Mouse (Mus musculus) heart, adult 2 months (tissue): ENCODE results near the gene Nfatc2. TPM values are rescaled to one million over a fixed set of nuclear protein-coding genes. Genes with fewer than 3 reads are reported as not detected.

Experiments used
- DNase-seq, 2 experiments: peaks; one replicate each; pipeline ENCODE4 v3.0.0; 2021
- H3K27ac ChIP-seq: fragments of 200-600 bp; 2 replicates; pipeline ENCODE4 v1.8.1; 2022
- H3K27me3 ChIP-seq: fragments of 200-500 bp; 2 replicates; pipeline ENCODE4 v1.6.1; 2012; ENCODE audit warnings: mild to moderate bottlenecking, low read length, inconsistent platforms, mixed read lengths; ENCODE audit not compliant: control insufficient read depth, insufficient read depth
- H3K36me3 ChIP-seq: fragments of 200-500 bp; 2 replicates; pipeline ENCODE4 v1.6.1; 2012; ENCODE audit warnings: low read length, inconsistent platforms; ENCODE audit not compliant: control insufficient read depth, insufficient read depth
- H3K4me1 ChIP-seq: fragments of 200-500 bp; 2 replicates; pipeline ENCODE4 v1.6.1; 2011; ENCODE audit warnings: low read length; ENCODE audit not compliant: control insufficient read depth, insufficient read depth
- H3K4me3 ChIP-seq: fragments of 200-600 bp; 2 replicates; pipeline ENCODE4 v1.8.1; 2022
- H3K79me2 ChIP-seq: fragments of 200-500 bp; replicated peaks from 2 replicates; pipeline ENCODE4 v1.6.1; 2012; ENCODE audit warnings: mild to moderate bottlenecking, inconsistent platforms, low read length, moderate library complexity, mixed read lengths; ENCODE audit not compliant: control insufficient read depth, insufficient read depth
- H3K9ac ChIP-seq: fragments of 200-500 bp; 2 replicates; pipeline ENCODE4 v1.6.1; 2012; ENCODE audit warnings: low read depth, mild to moderate bottlenecking, control low read depth, inconsistent platforms, low read length, mixed read lengths
- CTCF ChIP-seq: fragments of 200-600 bp; IDR thresholded peaks from 2 replicates; pipeline ENCODE4 v1.8.1; 2022; ENCODE audit warnings: antibody characterized with exemption, mild to moderate bottlenecking, moderate library complexity
- EP300 ChIP-seq: fragments of 200-500 bp; IDR thresholded peaks from 2 replicates; pipeline ENCODE4 v1.6.1; 2011; ENCODE audit warnings: low read depth, low read length, control low read depth; ENCODE audit not compliant: insufficient read depth
- POLR2A ChIP-seq: fragments of 200-500 bp; IDR thresholded peaks from 2 replicates; pipeline ENCODE4 v1.6.1; 2011; ENCODE audit warnings: mild to moderate bottlenecking, low read depth, low read length, control low read depth; ENCODE audit not compliant: insufficient read depth
- WGBS: fragments of 180-500 bp; shearing (Covaris S2); methylation state at CpG from one replicate; pipeline ENCODE4 v1.1.7; 2018; 5-methylcytosine and 5-hydroxymethylcytosine counted together
- intact Hi-C: fragments of 180-260 bp; cut with DNase I; formaldehyde crosslinking; loops from one replicate; pipeline ENCODE4 v1.15.1; 2025
- polyA plus RNA-seq: library from polyadenylated mRNA; depleted of rRNA; stranded (reverse); fragments of >200 nt; gene quantifications from 2 replicates; pipeline ENCODE4 v1.2.3, GENCODE M21; 2012
- total RNA-seq, 2 experiments: library from RNA; stranded (reverse); gene quantifications; 2 replicates each; pipeline ENCODE4 v1.2.3; 2021

Gene Nfatc2
- total and polyA plus RNA-seq, 3 experiments, result 11.2 to 18.3 (median 12.8) TPM

DNA sequence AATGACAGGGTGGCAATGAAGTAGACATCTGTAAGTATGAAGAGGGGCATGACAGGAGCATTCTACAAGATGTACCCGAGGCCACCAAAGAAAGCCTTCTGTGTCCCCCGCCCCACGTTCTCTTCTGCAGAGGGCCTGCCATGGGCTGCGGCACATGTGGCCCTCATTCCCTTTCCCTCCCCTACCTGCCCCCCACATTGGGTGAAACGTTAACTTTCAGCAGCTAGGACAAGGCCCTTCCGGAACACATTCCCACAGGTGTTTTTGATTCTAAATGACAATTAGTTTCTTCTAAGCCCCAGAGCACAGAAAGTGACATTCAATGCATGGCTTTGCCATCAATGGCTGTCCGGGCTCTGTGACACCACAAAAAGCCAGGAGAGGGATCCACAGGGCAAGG is 33.4 kb upstream of the Nfatc2 start:
- Histone ChIP-seq H3K27me3 (no peaks in the 10 kb centered on the region), H3K36me3 (no peaks in the 10 kb centered on the region), H3K4me1 (no peaks in the 10 kb centered on the region), H3K27ac (no peak overlapping the region), H3K9ac (no peak overlapping the region), H3K79me2 (no peaks in the 10 kb centered on the region), H3K4me3 (no peak overlapping the region)
- TF ChIP-seq EP300, result no peak
- 93% methylated on average over 7 of the region's 7 CpGs for WGBS
- DNase-seq, result no peak
- intact Hi-C loops, result no loop called here

- no peaks in the 10 kb centered on the region for H3K27me3 ChIP-seq
- no peak overlapping the region for H3K9ac ChIP-seq
- 21% methylated on average over 14 of the region's 14 CpGs for WGBS
- H3K79me2 ChIP-seq, result no peaks in the 10 kb centered on the region
- H3K27ac ChIP-seq, result no peak overlapping the region
- no peak overlapping the region for H3K4me3 ChIP-seq
- intact Hi-C loops, result no loop called here
- DNase-seq, result peak in 1 of 2 experiments; percentile 24
- H3K4me1 ChIP-seq, result no peaks in the 10 kb centered on the region
- no peaks in the 10 kb centered on the region for H3K36me3 ChIP-seq
- no peak for TF ChIP-seq POLR2A
- TF ChIP-seq CTCF, result no peak
- no peak for TF ChIP-seq EP300
Observed at GRCm38 (mm10) chr2:168633301-168633816, 31.9 kb upstream of the Nfatc2 start.

- no peak overlapping the region for H3K27ac ChIP-seq
- intact Hi-C loops, result no loop called here
- H3K4me1 ChIP-seq, result no peaks in the 10 kb centered on the region
- 76% methylated on average over 6 of the region's 6 CpGs for WGBS
- DNase-seq, result no peak
- no peak overlapping the region for H3K4me3 ChIP-seq
- H3K36me3 ChIP-seq, result no peaks in the 10 kb centered on the region
- no peaks in the 10 kb centered on the region for H3K27me3 ChIP-seq
- no peak overlapping the region for H3K9ac ChIP-seq
- TF ChIP-seq POLR2A (no peak), CTCF (no peak), EP300 (no peak)
- H3K79me2 ChIP-seq, result no peaks in the 10 kb centered on the region
Observed at GRCm38 (mm10) chr2:168632543-168632942, 31.1 kb upstream of the Nfatc2 start.

GRCm38 (mm10) chr2:168628787-168629186 is 27.3 kb upstream of the Nfatc2 start:
- H3K4me1 ChIP-seq, result no peaks in the 10 kb centered on the region
- H3K9ac ChIP-seq, result no peak overlapping the region
- DNase-seq, result peak; percentile 78 to 88
- no peaks in the 10 kb centered on the region for H3K27me3 ChIP-seq
- WGBS, result 23% methylated on average over 8 of the region's 8 CpGs
- intact Hi-C loops, result loop anchor here (1.0 to 5.0 kb wide), 3 partner anchors 36 to 376 kb away; no protein-coding TSS in a partner anchor
- peak; percentile 75; the same call in 1 of the 2 replicates for TF ChIP-seq EP300
- no peak for TF ChIP-seq POLR2A
- no peak; the same call in 1 of the 2 replicates for TF ChIP-seq CTCF
- H3K27ac ChIP-seq, result no peak overlapping the region
- H3K36me3 ChIP-seq, result no peaks in the 10 kb centered on the region
- no peaks in the 10 kb centered on the region for H3K79me2 ChIP-seq
- H3K4me3 ChIP-seq, result no peak overlapping the region

GRCm38 (mm10) chr2:168627829-168628770 is 26.6 kb upstream of the Nfatc2 start:
- H3K27me3 ChIP-seq, result no peaks in the 10 kb centered on the region
- DNase-seq, result no peak

DNA sequence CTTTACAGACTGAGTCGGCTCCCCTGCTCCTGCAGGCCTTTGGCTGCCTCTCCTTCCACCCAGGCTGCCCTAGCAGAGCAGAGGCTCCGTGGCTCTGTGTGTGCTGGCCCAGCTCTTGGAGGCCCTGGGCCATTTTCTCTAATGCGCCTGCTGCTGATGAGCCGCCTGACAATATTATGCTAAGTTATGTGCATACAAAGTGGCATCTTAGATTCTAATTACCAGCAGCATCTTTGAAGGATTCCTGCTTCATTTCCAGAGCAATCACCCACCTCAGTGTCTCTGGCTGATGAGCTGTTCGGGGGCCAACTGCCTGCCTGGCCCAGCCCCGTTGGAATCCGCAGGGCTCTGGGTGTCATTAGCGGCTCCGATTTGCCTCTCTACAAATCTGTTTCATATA is 24.9 kb upstream of the Nfatc2 start:
- no peaks in the 10 kb centered on the region for H3K4me1 ChIP-seq
- no peak overlapping the region for H3K9ac ChIP-seq
- no peak overlapping the region for H3K4me3 ChIP-seq
- WGBS, result 95% methylated on average over 9 of the region's 9 CpGs
- no peaks in the 10 kb centered on the region for H3K36me3 ChIP-seq
- no peaks in the 10 kb centered on the region for H3K27me3 ChIP-seq
- no peaks in the 10 kb centered on the region for H3K79me2 ChIP-seq
- no peak overlapping the region for H3K27ac ChIP-seq
- intact Hi-C loops, result loop anchor here (2.0 to 5.0 kb wide), 3 partner anchors 14 to 374 kb away; no protein-coding TSS in a partner anchor
- no peak for DNase-seq
- no peak for TF ChIP-seq CTCF
- TF ChIP-seq POLR2A, result no peak
- TF ChIP-seq EP300, result no peak

More at GRCm38 (mm10) chr2:168627829-168628770, 26.6 kb upstream of the Nfatc2 start:
- WGBS, result 75% methylated on average over 20 of the region's 20 CpGs
- H3K9ac ChIP-seq, result no peak overlapping the region
- H3K36me3 ChIP-seq, result no peaks in the 10 kb centered on the region
- no peak for TF ChIP-seq POLR2A
- TF ChIP-seq CTCF, result no peak
- no peak for TF ChIP-seq EP300
- intact Hi-C loops, result loop anchor here (1.0 to 5.0 kb wide), 4 partner anchors 15 to 376 kb away; no protein-coding TSS in a partner anchor
- H3K27ac ChIP-seq, result no peak overlapping the region
- H3K4me3 ChIP-seq, result no peak overlapping the region
- no peaks in the 10 kb centered on the region for H3K4me1 ChIP-seq
- no peaks in the 10 kb centered on the region for H3K79me2 ChIP-seq
